Mouse (Mus musculus): ENCODE measurements at regions not wholly inside any gene's neighbourhood (a gene's known extent, or its start where the extent isn't known, plus 50 kb on each side); places are given as distances from the start of the nearest gene placed in this dataset.

- DNase-seq (ENCODE audit: low spot score), result no peak
Measured at GRCm38 (mm10) chr6:135524886-135525285, 162.5 kb downstream of the Emp1 start.

DNA sequence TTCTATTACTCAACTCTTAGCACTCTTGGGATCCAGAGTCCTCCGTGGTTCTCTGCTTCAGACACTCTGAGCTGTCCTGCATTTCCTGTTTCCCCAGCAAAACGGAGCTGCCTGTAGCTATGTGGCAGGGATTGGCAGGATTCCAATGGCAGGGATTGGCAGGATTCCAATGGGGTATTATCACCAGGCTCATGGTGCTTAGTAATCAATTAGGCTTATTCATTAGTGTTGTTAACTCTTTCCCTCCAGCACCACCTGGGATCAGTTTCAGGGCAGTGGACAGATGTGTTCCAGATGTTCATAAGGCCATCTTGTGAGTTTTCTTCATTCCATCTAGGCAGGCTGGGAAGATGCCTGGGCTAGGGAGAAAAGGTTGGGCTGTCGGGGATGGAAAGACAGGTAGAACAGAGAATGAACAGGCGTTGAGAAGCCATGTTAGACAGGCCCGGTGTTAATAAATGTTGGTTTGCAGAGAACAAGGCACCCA, 163.5 kb downstream of the Emp1 start:
- no peak for DNase-seq (ENCODE audit: low spot score)

DNA sequence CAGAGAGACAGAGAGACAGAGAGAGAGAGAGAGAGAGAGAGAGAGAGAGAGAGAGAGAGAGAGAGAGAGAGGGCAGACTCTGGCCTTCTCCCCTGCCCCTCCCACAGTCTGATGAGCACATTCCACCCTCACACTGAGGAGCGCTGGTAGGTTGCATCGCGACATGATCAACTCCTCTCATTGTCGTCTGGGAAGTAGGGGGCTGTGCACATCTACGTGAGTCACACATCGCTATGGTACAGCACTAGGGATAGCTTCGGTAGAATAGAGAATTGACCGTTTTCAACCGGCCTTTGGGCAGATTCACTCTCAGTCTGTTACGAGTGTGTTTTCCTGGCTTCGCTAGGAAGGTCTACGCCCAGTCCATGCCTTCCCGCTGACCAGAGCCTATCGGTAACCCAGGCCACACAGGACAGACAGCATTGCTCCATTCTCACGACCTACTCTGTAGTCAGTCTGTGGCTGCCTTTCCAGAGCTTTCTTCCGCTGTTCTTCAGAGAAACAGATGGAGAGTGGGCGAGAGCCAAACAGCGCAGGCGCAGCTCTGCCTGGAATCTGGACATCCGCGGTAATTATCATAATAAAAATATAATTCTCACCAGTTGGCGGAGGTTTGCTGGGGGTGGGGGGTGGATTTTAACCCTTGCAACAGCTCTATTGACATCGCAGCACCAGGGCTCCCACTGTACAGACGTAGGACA, 164.3 kb downstream of the Emp1 start:
- DNase-seq (ENCODE audit: low spot score), result no peak

GRCm38 (mm10) chr6:135527879-135528278, 165.5 kb downstream of the Emp1 start:
- DNase-seq (ENCODE audit: low spot score), result no peak

DNA sequence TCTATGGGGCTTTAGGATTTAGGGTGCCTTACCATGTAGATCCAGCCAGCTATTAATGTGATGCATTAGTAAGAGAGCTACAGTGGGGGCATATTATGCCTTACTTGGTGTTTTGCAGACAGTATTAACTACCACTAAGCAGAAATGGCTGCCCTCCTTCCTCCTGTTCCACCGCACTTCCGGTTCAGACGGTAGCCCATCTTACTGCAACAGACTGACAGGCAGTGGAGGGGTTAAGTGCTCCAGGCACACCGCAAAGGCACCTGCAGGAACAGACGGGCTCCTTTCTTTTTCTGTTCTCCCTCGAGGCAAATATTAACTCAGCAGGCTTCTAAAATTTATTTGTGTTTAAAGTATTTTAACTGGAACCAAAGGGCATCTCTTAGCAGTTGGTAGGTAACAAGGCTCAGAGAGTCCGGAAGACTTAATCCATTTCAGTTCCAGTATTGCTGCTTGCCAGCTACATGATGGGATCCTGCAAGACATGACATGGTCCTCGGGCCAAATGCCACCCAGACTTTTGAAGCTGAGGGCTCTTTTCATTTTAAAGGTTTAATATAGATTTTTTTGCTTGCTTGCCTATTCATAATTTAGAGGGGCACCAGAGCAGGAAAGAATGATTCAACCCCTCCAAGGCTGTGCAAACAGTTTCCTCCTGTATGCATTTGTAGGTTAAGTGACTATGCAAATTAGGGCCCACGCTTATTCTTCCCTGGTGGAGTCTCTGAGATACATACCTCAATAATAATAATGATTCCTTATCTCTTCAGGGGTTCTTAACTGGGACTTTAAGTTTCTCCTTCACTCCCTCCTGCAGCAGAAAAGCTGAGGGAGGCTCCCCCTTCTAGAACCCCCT, 177.7 kb downstream of the Emp1 start:
- DNase-seq (ENCODE audit: low spot score), result no peak

GRCm38 (mm10) chr6:135541566-135541965, 179.2 kb downstream of the Emp1 start:
- DNase-seq (ENCODE audit: low spot score), result no peak

GRCm38 (mm10) chr6:135542356-135542755, 180.0 kb downstream of the Emp1 start:
- no peak for DNase-seq (ENCODE audit: low spot score)

GRCm38 (mm10) chr6:135543390-135543789, 181.0 kb downstream of the Emp1 start:
- no peak for DNase-seq (ENCODE audit: low spot score)

DNA sequence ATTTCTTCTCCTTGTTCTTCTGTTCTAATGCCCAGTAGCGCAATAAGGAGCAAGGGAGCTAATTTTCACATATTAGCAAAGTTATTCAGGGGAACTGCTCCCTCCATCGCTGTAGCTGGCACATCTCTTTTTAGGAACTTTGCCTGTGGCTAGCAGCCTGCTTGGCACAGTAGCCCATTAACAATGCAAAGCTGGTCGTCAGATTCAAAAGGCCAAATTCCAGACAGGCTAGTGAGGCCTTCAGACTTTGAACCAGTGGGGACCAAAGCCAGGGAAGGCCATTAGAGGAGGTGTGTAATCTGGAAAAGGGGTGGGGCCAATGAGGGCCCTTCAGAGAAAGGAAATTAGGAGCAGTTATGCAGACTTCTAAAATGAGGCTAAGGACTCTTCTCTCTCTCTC, 181.5 kb downstream of the Emp1 start:
- DNase-seq (ENCODE audit: low spot score), result no peak

- DNase-seq (ENCODE audit: low spot score), result no peak
Measured at GRCm38 (mm10) chr6:135550368-135550950, 188.1 kb downstream of the Emp1 start.

- DNase-seq (ENCODE audit: low spot score), result no peak
Measured at GRCm38 (mm10) chr6:135552396-135552795, 190.1 kb downstream of the Emp1 start.

DNA sequence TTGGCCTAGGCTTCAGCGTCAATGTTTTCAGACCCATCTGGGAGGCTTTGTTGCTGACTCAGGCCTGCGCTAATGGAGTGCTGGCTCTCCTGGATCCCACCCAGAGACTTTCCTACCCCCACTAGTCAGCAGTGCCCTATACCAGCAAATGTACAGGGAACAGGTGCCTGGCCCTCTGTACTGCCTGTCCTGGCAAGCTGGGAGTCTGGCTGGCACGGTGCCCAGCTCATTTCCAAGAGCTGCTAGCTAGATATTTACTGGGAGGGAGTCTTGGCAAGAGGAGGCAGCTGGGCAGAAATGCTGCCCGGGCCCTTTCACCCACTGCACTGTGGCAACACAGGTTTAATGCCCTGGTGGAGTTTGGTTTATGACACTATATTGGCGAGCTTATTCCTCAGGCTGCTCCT, 197.2 kb downstream of the Emp1 start:
- peak; percentile 72 for DNase-seq (ENCODE audit: low spot score)

- no peak for DNase-seq (ENCODE audit: low spot score)
Measured at GRCm38 (mm10) chr6:135562267-135562666, 199.9 kb downstream of the Emp1 start.

- DNase-seq (ENCODE audit: low spot score), result no peak
Measured at GRCm38 (mm10) chr6:135563766-135564165, 201.4 kb downstream of the Emp1 start.

GRCm38 (mm10) chr6:135569086-135569485, 206.7 kb downstream of the Emp1 start:
- DNase-seq (ENCODE audit: low spot score), result no peak

- peak; percentile 10 for DNase-seq (ENCODE audit: low spot score)
Measured at GRCm38 (mm10) chr6:135575294-135575693, 212.9 kb downstream of the Emp1 start.

GRCm38 (mm10) chr6:135578728-135579127, 216.4 kb downstream of the Emp1 start:
- no peak for DNase-seq (ENCODE audit: low spot score)

DNA sequence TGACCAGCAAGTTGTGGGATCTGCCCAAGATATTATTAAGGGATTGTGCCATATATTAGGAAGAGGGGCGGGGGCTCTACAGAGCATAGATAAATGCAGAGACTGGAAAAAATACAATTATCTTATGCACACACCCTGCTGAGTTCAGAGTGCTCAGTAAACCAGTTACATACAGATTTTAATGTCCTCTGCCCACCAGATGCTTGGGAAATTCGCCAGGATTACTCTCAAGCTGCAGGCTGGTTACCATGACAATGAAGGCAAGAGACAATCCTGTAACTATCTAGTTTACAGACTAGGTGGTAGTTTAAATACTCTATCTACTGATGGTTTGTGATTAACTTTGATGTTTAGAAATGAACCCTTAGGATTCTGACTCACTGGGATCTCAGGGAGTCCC, 220.2 kb downstream of the Emp1 start:
- no peak for DNase-seq (ENCODE audit: low spot score)

DNA sequence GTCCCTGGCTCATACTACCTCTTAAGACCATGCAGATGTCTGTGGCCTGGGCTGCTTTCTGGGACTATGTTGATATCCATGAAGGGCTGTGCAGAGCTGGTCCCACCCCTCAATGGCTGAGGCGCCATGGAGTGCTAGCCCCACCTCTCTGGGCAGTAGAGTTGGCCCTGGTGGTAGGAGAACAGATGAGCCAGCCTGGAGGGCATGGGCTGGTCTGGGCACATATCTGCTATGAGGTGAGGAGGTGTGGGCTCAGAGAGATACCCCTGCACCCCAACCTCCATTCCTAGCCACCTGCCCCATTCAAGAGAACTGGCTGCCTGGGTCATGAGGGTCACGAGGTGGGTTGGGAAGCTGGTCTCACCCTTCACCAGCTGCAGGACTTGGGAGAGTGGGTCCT, 222.4 kb downstream of the Emp1 start:
- DNase-seq (ENCODE audit: low spot score), result no peak

DNA sequence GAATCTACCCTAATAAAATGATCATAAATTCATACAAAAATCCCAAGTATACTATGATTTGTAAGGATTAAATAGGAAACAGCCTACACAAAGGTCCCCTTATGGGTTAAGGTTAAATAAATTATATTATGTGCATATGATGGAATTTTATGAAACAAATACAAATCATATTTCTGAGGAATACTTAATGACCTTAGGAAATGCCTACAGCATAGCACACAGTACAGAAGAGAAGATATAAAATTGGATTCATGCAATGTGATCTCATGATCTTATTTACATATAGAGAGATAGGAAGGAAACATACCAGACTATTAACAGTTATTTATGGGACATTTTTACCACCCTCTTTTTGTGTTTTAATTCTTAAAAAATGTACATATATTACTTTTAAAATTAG, 227.7 kb downstream of the Emp1 start:
- no peak for DNase-seq (ENCODE audit: low spot score)

GRCm38 (mm10) chr6:135591085-135591484, 228.7 kb downstream of the Emp1 start:
- no peak for DNase-seq (ENCODE audit: low spot score)

DNA sequence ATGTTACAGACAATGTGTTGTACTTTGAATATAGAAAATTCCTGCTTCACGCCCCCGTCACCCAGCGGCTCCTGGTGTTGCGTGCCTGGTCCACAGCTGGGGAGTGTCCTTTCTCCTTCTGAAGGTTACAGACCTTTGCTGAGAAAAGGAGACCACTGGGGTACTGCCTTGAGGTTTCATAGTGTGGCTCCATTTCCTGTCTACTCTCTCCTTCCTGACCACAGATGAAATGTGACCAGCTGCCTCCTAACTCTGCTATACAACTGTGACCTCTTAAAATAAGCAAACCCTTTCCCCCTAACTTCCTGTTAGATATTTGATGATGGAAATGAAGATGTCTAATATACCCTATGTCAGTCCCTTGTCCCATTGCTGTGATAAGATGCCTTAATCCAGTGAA, 234.0 kb downstream of the Emp1 start:
- DNase-seq (ENCODE audit: low spot score), result no peak

DNA sequence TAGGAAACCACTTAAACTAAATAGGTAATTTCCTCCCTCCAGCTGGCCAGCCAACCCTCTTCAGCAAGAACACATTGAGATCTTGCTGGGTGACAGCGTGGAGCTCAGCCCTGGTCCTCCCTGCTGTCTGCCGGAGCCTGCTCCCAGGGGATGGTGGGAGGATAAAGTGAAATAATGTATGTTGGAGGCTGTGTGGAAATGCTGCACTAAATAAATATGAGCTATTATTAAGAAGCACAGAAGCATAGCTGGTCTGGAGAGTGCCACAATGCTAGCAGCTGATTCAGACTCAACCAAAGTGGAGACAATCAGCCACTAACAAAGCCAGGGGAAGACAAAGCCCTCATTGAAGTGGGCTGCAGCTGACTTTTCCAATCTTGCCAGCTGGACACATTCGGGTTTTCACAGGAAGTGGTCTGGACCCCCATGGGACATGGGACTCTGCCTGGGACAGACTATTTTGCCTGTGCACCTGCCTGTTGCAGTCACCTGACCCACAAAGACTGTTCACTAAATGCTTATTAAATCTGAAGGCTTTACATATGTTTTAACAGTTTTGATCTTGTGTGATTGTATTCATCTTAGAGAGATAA, 248.3 kb downstream of the Emp1 start:
- no peak for DNase-seq (ENCODE audit: low spot score)
